Mouse (Mus musculus) regulatory T cell (primary cell): ENCODE measurements at regions not wholly inside any gene's neighbourhood (a gene's known extent, or its start where the extent isn't known, plus 50 kb on each side); places are given as distances from the start of the nearest gene placed in this dataset.

Experiments used
- in situ Hi-C: fragments of 300-600 bp; cut with MboI, MseI; formaldehyde crosslinking; loops from one replicate; pipeline ENCODE4 v1.15.1; 2025; ENCODE audit warnings: high pct_unique_total_duplicates

DNA sequence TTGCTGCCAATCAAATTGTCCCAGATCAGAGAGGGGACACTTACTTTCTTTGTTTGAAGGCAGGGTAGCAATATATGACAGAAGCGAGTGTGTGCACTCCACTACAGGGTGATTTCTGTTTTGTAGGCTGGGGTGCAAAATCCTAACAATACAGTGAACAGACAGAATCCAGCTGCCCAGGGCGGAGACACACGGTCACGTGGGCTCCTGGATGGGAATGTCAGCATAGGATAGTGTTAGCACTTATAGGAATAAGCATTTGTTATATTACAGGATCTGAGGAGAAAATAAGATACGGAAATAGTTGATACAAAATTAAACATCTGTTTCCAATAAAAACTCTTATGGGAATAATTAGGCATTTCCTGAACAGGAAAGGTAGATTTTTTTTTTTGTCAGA lies 169.1 kb upstream of the Ubr2 start:
- in situ Hi-C loops, result no loop called here

DNA sequence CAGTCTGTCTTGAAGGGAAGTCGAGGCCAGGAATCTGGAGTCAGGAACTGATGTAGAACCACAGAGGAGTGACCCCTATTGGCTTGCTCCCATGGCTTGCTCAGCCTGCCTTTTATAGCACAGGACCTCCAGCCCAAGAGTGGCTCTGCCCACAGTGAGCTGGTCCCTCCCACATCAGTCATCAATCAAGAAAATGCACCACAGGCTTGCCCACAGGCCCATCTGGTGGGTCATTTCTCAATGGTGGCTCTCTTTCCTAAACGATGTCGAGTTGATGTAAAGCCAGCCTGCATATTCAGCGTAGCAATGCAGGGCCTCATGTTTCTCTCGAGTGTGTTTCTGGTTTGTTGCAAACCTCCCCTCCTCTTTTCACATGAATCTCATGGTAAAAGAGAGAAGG lies 168.3 kb upstream of the Ubr2 start:
- in situ Hi-C loops, result no loop called here

DNA sequence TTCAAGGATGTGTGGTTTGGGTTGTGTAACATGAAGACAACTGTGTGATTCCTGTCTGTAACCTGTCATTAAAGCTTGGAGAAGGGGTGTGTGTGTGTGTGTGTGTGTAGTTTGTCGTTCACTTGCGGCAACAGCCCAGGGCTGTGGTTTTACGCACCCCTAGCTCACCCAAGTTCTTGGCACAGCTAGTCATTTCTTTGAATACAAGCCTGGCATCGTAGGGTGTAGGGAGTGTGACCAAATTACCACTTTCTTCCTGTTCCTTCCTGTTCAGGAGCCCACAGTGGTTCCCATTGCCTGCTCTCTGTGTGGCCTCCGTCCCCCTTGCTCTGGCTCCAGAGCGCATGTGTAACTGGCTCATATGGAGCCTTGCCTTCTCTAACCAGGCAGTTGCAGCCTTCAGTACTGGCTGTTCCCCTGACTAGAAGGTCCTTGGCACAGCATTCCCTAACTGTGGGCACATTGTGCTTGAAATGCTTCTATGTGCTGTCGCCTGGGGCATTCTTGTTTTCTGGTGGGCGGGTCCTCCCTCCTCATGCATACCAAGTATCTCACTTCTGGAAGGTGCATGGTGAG lies 167.4 kb upstream of the Ubr2 start:
- in situ Hi-C loops, result no loop called here

DNA sequence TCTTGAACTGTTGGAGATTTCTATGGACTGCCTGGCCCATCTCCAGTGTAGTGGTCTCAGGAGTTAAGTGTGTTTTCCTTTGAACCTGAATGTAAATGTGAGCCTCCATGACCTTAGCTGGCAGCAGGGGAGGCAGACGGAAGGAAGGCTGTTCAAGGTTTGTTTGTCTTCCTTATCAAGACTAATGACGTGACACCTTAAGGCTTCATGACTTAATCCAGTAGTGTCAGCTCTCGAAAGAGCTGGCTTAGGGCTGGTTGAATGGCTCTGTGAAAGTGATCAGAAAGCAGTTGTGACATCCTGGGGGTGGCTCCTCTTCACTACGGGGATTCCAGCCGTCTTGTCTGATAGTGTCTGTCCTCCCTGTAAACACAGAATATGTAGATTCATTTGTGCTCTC lies 166.0 kb upstream of the Ubr2 start:
- in situ Hi-C loops, result no loop called here

DNA sequence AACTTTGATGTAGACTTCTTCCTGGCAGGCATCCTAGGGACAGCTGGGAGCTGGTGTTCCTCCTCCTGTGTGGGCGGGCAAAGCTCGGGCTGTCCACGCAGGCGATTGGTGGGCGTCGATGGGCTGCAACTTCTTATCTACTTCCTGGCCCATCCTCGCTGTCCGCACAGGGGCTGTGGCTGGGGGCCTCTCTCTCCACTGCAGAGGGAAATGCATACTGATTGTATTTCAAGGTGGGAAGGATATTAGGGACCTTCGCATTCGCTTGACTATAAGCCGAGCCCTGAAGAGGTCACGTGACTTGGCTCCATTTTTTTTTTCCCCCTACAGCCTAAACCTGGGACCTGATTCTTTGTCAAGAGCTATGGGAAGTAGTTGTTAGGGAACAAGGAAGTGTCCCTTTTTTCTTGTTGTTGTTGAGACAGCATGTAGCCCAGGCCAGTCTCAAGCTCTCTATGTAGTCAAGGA lies 164.4 kb upstream of the Ubr2 start:
- in situ Hi-C loops, result no loop called here

DNA sequence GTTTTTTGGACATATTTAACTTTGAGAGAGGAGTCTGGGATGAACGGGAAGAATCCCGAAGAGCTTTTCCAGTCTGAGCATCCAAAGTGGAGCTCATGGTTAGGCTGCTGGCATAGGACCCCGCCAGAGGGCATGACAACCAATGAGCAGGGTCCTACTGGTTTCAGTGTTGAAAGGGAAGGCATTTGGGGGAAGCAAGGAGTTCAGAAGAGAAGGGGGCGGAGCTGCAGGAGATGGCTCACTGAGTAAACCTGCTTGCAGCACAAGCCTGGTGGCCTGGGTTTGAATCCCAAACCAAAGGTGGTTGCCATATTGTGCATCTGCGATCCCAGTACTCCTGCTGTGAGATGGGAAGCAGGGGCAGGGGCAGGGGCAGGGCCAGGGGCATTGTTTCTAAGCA lies 161.4 kb upstream of the Ubr2 start:
- in situ Hi-C loops, result no loop called here

DNA sequence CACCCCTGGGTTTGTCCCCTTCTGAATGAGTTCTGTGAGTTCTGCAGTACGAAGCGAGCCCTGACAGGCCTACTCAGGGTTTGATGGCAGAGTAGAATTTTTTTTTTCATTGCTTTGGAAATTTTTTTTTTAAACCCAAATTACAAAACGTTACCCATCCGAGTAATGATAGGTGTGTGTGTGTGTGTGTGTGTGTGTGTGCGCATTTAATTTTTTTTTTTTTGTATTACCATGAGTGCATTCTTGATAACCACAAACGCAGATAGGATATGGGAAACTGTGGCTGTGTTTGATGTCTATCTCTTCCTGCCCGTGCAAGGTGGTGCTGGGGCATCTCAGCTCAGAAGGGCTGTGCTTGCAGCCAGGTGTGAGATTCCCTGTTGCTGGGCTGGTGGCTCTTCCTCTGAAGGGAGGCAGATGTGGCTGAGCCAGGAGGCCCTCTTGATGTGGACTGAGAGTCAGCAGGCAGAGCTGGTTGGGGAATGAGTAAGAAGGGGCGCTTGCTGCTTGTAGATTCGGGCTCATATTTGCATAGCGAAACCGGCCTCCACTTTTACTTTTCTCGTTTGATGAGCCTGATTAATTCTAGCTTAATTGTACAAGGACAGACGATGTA lies 160.7 kb upstream of the Ubr2 start:
- in situ Hi-C loops, result no loop called here

DNA sequence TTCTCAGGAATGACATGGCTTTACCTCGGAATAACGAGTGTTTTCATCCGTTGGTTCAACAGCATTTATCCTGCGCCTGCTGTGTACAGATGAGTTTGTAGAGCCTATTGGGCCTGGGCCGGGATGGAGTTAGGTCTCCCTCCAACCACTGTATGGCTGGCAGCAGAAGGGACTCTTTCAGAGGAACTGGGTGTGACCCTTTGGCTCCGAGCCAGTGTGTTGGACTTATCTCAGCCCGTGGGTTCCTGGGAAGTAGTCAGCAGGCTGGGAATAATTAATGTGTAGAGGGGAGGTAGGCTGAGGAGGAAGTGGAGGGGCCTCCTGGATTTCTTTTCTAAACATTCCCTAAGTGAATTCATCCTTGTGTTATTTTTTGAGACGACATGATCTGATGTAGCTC lies 157.7 kb upstream of the Ubr2 start:
- in situ Hi-C loops, result loop anchor here (5.0 kb wide), 1 partner anchor 64 kb away; no protein-coding TSS in a partner anchor

DNA sequence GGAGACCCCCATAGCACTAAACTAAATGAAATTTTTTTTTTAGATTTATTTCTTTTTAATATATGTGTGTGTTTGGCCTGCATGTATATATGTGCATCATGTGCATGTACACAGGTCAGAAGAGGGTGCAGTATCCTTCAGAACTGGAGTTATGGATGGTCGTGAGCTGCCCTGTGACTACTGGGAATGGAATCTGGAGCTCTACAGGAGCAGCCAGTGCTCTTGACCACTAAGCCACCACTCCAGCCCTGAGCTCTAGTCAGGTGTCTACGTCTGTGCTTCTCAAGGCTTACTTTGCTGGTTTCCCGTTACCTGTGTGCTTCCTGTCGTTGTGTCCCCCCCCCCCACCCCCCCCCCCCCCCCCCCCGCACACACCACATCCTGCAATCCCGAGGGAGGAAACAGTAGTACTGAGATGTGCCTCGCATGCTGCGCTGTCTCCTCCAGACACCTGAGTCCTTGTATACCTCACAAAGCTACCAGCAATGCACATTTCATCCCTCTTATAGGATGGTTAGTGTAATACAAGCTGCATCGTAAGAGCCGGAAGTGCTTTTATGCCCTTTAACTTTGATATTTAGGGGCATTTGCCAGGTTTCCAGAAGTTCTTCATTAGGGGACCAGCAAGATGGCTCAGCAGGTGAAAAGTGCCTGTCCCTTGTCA lies 153.5 kb upstream of the Ubr2 start:
- in situ Hi-C loops, result no loop called here

DNA sequence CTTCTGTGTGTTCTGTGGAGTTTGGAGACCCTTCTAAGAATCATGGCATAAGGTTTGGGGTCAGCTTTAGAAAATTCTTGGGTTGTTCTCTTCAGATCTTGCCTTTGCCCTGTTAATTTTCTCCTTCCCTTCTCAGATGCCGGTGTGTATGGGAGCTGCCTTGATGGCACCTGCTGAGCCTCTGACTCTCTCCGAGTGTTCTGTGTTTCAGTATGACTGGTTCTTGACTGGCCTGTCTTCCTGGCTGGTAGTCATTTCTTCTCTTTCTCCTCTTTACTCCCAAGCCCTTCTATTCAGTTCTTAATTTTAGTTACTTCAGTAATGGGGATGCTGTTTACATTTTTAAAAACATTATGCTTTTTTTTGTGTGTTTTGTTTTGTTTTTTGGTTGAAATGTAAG lies 152.1 kb upstream of the Ubr2 start:
- in situ Hi-C loops, result no loop called here

DNA sequence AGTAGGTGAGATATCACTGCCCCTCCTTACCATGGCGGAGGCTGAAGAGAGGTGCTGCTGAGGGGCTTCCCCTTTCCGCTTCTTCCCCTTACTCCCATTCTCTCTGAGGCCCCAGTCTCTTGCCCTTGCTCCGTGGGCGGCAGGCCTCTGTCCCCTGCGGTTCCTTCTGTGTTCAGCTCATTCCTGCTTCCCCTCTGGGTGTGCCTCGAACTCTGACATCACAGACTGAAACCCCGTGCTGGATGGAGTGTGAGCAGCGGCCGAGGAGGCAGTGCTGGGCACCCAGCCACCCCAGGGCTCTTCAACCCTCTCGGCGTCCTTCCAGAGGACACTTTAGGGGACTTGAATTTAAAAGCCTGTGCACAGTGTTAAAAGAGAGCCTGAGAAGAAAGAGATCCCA lies 145.9 kb upstream of the Ubr2 start:
- in situ Hi-C loops, result no loop called here

DNA sequence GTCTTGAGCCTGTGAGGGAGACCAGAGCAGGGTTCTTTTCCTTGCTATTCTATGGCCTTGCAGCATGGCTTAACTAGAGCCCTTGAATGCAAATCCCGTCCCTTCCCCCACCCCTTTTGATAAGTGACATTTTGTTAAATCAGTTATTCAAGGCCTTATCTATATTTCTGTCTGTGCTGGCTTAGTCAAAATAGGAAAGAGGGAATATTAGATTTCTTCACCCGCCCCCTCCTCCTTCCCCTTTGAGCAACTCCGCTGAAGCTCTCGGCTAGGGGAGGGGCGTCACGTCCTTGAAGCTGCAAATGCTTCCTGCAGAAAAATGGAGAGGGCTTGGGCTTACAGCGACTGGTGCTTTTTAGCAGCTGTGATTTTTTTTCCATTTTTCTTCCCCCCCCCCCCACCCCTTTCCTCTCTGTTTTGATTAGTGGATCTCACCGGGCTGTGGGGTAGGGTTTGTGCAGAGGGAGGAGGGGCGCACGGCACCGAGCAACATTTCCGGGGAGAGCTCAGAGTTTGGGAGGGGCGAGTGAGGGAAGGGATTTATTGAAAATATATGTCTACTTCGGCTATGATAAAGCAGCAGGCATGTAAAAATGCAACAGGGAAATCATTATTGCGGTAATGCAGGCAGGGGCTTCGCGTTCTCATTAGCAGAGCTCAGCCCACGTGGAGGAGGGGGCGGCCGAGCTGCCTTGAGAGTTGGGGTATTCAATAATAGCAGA lies 141.4 kb upstream of the Ubr2 start:
- in situ Hi-C loops, result no loop called here

DNA sequence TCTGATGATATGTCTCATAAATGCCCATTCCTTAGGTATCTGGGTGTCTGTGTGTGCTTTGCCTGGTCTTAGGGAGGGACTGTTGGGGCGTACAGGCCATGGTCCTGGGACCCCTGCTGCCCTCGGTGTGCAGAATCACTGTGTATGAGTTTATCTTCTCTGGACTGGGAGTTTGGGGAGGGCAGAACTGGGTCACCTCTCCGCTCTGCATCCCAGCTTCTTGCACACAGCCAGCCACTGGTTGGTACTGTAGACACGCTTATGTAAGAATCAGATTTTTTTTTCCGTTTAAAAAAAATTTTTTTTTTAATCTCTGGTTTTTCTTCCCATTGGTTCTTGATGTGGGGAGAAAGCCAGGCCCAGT lies 140.8 kb upstream of the Ubr2 start:
- in situ Hi-C loops, result no loop called here

DNA sequence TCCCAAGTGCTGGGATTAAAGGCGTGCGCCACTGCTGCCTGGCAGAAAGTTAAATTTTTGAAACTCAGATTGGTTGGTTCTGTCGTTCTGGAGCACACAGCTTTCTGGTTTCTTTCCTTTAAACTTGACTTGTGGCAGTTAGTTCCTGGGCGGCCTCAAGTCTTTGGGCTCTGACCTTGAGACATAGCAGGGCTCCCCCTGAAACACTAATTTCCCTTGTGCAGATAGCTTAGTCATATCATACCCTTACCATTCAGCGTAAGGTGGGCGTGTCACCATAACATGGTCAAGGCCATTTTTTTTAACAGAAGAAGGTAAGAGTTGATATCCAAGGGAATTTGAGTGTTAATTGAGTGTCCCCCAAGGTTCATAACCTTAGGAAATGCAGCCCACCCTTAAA lies 140.3 kb upstream of the Ubr2 start:
- in situ Hi-C loops, result no loop called here

DNA sequence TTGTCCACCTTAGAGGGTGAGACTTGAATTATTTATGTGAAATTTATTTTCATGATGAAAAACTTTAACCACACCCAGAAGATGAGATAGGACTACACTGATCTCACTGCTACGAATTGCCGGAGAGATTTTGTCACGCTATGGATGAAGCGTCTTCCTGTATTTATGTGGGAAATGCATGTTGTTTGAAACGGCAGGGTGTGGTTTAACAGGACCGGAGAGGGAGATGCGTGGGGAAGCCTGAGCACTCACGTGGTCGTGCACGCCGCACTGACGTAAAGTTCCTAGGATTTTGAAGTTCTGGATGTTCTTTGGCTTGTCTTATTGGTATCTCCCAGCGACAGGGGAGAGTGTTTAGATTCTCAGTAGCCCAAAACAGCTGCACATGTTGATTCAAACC lies 139.3 kb upstream of the Ubr2 start:
- in situ Hi-C loops, result no loop called here

DNA sequence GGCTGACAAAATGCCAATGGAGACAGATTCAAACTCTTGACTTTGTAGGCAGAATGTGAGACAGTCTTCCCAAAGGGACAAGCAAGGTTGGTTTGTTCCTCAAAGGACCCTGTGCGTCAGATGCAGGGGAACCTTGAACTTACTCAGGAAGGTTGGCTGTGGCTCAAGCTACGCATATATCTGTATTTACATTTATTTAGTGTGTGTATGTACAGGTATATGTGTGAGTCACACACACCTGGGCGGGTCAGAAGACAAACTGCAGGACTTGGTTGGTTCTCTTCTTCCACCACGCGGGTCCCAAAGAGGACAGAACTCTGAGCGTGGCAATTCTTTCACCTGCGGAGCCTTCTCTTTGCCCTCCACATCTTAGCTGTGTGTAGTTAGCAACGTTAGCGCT lies 138.8 kb upstream of the Ubr2 start:
- in situ Hi-C loops, result no loop called here

DNA sequence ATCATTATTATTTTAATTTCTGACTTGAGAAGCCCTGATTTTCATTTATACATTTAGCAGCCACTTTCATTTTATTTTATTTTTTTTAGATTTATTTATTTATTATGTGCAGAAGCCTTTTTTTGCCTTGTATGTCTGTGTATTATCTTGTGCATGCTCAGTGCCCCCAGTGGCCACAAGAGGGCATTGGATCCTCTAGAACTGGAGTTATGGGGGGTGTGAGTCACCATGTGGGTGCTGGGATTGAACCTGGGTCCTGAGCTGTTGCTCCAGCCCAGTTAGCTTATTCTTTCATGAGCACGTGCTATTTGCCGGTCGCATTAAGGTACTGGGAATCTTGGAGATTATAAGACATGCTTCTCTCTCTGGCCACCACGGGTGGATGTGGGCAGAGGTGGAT lies 136.3 kb upstream of the Ubr2 start:
- in situ Hi-C loops, result no loop called here

DNA sequence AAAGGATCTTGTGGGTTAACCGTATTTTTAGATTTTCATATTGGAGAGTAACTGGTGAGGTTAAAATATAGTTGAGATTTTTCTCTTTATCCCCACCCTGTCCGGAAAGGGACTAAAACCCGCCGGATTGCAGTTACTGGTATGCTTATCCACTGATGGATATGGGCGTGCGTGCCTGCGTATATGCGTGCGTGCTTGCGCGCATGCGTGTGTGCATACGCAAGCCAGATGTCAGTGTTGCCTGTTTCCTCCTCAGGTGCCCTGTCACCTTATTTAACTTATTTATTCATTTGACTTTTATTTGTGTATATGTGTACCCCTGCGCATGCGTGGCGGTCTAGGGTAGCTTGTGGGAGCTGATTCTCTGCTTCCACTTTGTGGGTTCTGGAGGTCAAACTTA lies 135.2 kb upstream of the Ubr2 start:
- in situ Hi-C loops, result no loop called here

DNA sequence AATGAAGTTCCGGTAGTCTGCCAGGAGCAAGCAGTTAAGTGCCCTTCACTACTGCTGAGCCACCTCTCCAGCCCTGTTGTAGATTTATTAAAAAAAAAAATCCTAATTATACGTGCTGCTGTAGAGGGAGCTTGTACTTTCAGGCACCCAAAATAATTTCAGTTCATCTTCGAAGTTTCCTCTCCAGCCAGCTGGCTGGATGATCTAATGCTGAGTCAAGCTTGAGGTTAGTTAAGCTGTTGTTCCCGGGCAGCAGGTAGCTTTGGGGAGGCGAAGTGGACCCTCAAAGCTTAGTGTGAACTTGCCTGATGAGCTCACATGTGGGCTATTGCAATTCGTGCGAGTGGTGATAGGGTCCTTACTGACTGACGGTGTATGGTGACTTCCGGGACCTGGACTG lies 134.6 kb upstream of the Ubr2 start:
- in situ Hi-C loops, result no loop called here

DNA sequence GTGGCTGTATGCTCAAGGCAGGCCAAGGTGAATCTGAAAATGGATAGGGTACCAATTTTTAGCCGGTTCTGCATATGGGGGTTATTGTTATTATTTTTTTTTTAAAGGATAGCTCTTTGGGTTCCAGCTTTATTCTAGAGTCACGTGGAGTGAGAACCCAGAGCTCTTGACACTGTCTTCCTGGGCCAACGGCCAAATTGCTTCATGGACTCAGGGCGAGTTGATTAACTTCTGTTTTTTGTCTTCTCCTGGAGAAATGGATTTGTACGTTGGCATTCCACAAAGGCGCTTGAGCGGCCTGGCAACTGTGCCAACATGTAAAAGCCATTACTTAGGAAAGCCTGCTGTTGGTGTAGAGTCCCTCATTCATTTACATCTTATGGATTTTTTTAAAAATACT lies 134.1 kb upstream of the Ubr2 start:
- in situ Hi-C loops, result no loop called here

DNA sequence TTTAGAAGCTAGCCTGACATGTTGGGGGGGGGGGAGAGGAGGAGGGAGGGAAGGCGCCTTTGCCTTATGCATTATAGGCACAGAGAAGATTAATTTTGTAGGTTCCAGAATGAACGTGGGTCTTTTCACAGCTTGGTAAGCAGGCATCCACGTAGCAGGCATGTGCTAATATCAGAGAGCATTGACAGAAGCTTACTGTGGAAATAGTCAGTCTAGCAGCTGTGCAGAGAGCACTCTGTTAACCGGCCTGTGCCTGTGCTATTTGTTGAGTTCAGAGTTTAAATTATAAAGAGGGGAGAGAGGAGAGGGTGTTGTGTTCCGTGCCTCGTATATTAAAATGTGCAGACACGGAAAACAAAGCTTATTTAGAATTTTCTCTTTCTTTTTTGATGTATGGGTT lies 133.5 kb upstream of the Ubr2 start:
- in situ Hi-C loops, result no loop called here

DNA sequence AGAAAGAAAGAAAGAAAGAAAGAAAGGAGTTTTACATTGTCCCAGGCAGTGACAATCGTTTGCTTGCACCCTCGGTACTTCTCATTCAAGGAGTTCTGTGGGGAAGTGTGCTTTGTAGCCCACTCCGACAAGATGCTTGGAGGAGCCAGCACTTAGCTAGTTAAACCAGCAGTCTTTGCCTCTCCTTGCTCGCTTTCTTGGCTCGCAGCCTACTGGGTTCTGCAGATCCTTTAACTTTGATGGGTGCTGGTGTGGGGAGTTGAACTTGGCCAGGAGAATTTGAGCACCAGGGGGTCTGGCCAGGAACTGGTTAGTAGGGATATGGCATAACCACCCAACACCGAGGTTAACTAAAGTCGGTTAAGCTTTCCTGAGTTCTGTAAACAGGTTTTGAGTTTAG lies 132.5 kb upstream of the Ubr2 start:
- in situ Hi-C loops, result no loop called here

DNA sequence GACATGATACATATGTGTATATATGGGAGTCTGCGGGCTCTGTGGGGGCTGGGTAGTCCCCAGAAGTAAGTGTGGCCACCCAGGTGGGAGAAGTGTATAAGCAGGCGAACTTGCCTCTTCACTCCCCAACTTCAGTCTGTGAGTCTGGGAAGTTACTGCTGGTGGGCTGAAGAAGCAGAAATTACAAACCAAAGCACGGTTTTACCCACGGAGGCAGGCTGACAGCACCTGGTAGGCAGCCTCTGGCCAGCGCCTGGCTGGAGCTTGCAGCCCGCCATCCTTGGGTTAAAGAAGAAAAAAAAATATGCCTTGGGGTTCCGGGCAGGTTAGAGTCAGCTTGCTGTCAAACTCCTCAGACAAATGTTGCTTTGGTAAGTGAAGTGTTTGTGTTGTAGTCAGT lies 131.9 kb upstream of the Ubr2 start:
- in situ Hi-C loops, result no loop called here
